Mouse (Mus musculus) hindbrain, embryonic 12.5 days (tissue): ENCODE measurements at regions not wholly inside any gene's neighbourhood (a gene's known extent, or its start where the extent isn't known, plus 50 kb on each side); places are given as distances from the start of the nearest gene placed in this dataset.

Experiments
- ATAC-seq: fragments of 200-750 bp; cut with Nextera tagmentation; 2 replicates; pipeline ENCODE4 v1.8.0; 2017; ENCODE audit warnings: moderate TSS enrichment; ENCODE audit not compliant: low FRiP score
- H3K27ac ChIP-seq: fragments of 300-500 bp; sonication (generic); 2 replicates; pipeline ENCODE4 v1.5.1; 2016; ENCODE audit warnings: mild to moderate bottlenecking
- H3K27me3 ChIP-seq: fragments of 300-500 bp; sonication (generic); 2 replicates; pipeline ENCODE4 v1.6.1; 2016; ENCODE audit warnings: mild to moderate bottlenecking
- H3K36me3 ChIP-seq: fragments of 300-500 bp; sonication (generic); 2 replicates; pipeline ENCODE4 v1.6.1; 2016; ENCODE audit warnings: mild to moderate bottlenecking
- H3K4me1 ChIP-seq: fragments of 300-500 bp; sonication (generic); 2 replicates; pipeline ENCODE4 v1.6.1; 2016
- H3K4me2 ChIP-seq: fragments of 300-500 bp; sonication (generic); replicated peaks from 2 replicates; pipeline ENCODE4 v1.6.1; 2016; ENCODE audit warnings: mild to moderate bottlenecking
- H3K4me3 ChIP-seq: fragments of 300-500 bp; sonication (generic); 2 replicates; pipeline ENCODE4 v1.5.1; 2016; ENCODE audit warnings: mild to moderate bottlenecking
- H3K9ac ChIP-seq: fragments of 300-500 bp; sonication (generic); 2 replicates; pipeline ENCODE4 v1.6.1; 2016; ENCODE audit warnings: mild to moderate bottlenecking, moderate library complexity
- H3K9me3 ChIP-seq: fragments of 300-500 bp; sonication (generic); replicated peaks from 2 replicates; pipeline ENCODE4 v1.6.1; 2016; ENCODE audit warnings: mild to moderate bottlenecking
- WGBS: fragments of 180-500 bp; shearing (Covaris S2); methylation state at CpG from one replicate; pipeline ENCODE4 v1.1.7; 2016; 5-methylcytosine and 5-hydroxymethylcytosine counted together

DNA sequence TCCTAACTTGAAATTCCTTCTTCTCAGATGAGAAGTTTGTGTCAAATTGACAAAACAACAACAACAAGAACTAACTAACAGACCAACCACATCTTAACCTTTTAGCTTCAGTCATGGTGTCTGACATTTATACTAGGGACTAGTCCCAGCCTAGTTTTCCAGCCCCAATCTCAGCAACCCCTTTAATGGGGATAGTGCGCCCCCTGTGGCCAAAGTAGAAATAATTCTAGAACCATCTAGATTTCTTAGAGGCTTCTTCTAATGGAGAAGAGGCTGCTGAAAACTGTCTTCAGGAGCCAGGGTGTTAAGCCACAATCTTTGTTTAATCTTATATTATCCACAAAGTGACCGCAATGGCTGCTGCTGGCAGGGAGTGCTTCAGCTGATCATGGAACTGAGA is 659.5 kb upstream of the Kdm8 start:
- no peak overlapping the region for H3K4me2 ChIP-seq
- WGBS, result 74% methylated on average over 2 of the region's 2 CpGs
- ATAC-seq, result no peak
- no peak overlapping the region for H3K9ac ChIP-seq
- H3K36me3 ChIP-seq, result no peaks in the 10 kb centered on the region
- no peaks in the 10 kb centered on the region for H3K4me1 ChIP-seq
- no peaks in the 10 kb centered on the region for H3K27me3 ChIP-seq
- no peak overlapping the region for H3K4me3 ChIP-seq
- peaks cover 8% of the 10 kb centered on the region; the same call in 1 of the 2 replicates for H3K9me3 ChIP-seq
- H3K27ac ChIP-seq, result no peak overlapping the region

DNA sequence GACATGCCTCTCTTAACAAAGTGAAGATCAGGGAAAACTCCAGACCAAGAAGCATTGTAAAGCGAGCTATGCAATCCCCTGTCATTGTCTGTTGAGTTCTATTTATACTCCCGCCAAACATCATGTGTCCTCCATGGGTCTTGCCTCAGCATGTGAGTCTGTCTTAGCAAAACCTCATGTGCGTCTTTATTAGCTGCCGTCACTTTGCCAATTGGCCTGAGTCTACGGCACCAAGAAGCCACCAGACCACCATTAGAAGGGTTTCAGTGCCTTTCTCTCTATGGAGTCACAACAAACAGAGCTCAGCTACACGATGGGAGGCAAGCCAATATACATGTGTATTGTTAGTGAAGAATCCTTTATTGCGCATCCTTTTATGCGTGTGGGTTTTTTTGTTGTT is 658.6 kb upstream of the Kdm8 start:
- WGBS, result 93% methylated on average over 8 of the region's 8 CpGs
- Histone ChIP-seq H3K36me3 (no peaks in the 10 kb centered on the region), H3K9me3 (peaks cover 8% of the 10 kb centered on the region; the same call in 1 of the 2 replicates), H3K4me2 (no peak overlapping the region), H3K4me1 (no peaks in the 10 kb centered on the region), H3K27me3 (no peaks in the 10 kb centered on the region), H3K4me3 (no peak overlapping the region), H3K27ac (no peak overlapping the region), H3K9ac (no peak overlapping the region)
- ATAC-seq, result no peak

DNA sequence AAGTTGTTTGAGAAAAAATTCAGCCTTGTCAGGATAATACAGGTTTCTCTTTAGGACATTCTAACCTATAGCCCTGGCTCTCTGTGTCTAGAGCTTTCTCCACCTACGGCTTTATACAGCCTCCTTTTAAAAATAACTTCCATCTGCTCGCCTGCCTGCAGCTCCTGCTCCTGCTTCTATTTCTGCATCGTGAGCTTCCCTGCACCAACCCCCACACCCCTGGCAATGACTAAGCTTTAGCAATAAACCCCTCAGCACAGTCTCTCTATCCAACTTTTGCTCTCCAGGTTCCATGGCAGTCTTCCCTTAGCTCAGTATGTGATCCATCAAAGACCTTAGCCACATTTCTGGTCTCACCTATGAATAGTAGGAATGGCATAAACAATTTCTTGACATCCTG is 655.7 kb upstream of the Kdm8 start:
- no peak for ATAC-seq
- Histone ChIP-seq H3K36me3 (no peaks in the 10 kb centered on the region), H3K27ac (no peak overlapping the region), H3K27me3 (no peaks in the 10 kb centered on the region), H3K4me2 (no peak overlapping the region), H3K9me3 (peaks cover 4% of the 10 kb centered on the region; the same call in 1 of the 2 replicates), H3K4me3 (no peak overlapping the region), H3K9ac (no peak overlapping the region), H3K4me1 (no peaks in the 10 kb centered on the region)
- 75% methylated on average over 3 of the region's 3 CpGs for WGBS

DNA sequence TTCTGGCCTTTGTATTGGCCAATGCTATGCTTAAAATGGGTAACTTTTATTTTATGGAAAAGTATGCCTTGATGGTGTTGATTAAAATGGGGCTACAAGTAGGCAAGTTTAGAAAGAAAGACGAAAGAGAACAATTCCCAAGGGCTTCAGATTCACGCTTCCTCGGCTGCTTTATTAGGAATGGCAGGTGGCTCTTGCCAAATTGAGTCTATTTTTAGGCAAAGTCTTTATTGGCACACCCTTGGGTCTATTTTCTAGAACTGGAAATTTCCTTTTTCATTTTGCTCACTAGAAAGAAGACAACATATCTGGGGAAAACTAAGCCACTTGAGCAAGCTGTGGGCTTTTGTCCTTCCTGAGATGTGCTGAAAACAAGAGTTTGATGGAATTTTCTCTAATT is 641.4 kb upstream of the Kdm8 start:
- ATAC-seq, result no peak
- no peaks in the 10 kb centered on the region for H3K36me3 ChIP-seq
- no peak overlapping the region for H3K9ac ChIP-seq
- H3K9me3 ChIP-seq, result no peaks in the 10 kb centered on the region
- H3K27ac ChIP-seq, result no peak overlapping the region
- no peak overlapping the region for H3K4me3 ChIP-seq
- H3K4me1 ChIP-seq, result no peaks in the 10 kb centered on the region
- H3K27me3 ChIP-seq, result no peaks in the 10 kb centered on the region
- whole genome bisulfite sequencing, result 74% methylated on average over 3 of the region's 3 CpGs
- no peak overlapping the region for H3K4me2 ChIP-seq

DNA sequence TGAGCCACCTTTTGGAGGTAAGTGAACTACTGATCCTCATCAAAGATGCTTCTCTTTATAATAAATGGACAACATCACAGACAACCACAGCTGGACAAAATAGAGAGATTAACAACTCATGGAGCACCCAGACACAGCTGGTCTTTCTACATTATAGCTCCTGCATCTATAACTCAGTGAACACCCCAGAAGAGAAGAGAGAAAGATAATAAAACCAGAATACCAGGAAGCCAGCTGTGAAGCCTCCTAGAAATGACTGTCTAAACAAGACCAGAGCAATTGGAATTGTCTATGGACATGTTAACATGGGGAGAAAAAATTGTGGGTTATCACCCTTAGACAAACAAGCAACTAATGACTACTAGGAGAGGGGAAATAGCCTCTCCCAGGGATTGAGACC is 609.8 kb upstream of the Kdm8 start:
- H3K9me3 ChIP-seq, result 0 out of 2 replicates have a peak, but pooled peaks cover 3% of the 10 kb centered on the region
- H3K4me3 ChIP-seq, result no peak overlapping the region
- H3K27ac ChIP-seq, result no peak overlapping the region
- no peak overlapping the region for H3K9ac ChIP-seq
- no peaks in the 10 kb centered on the region for H3K27me3 ChIP-seq
- no peak overlapping the region for H3K4me2 ChIP-seq
- no peak for ATAC-seq
- no peaks in the 10 kb centered on the region for H3K4me1 ChIP-seq
- no peaks in the 10 kb centered on the region for H3K36me3 ChIP-seq

DNA sequence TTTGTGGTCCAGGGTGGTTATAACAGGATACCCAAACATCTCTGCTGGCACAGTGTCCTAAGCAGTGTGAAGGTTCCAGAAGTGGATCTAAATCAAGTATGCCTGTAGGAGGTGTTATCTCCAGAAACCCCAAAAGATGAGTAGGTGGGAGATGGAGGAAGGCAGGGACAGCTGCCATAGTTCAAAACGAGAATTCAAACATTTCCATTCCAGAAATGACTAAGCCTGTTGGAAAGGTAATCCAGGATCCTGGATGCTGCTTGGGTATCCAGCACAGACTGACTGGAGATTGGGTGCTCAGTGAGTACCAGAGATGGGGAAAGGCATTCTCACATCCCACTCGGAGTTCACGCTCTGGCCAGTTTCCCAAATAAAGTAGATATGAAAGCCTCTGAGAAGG is 607.9 kb upstream of the Kdm8 start:
- Histone ChIP-seq H3K9me3 (0 out of 2 replicates have a peak, but pooled peaks cover 3% of the 10 kb centered on the region), H3K9ac (no peak overlapping the region), H3K27ac (no peak overlapping the region), H3K4me2 (no peak overlapping the region), H3K4me3 (no peak overlapping the region), H3K4me1 (no peaks in the 10 kb centered on the region), H3K36me3 (no peaks in the 10 kb centered on the region), H3K27me3 (no peaks in the 10 kb centered on the region)
- 90% methylated on average over 3 of the region's 3 CpGs for WGBS
- ATAC-seq, result no peak

DNA sequence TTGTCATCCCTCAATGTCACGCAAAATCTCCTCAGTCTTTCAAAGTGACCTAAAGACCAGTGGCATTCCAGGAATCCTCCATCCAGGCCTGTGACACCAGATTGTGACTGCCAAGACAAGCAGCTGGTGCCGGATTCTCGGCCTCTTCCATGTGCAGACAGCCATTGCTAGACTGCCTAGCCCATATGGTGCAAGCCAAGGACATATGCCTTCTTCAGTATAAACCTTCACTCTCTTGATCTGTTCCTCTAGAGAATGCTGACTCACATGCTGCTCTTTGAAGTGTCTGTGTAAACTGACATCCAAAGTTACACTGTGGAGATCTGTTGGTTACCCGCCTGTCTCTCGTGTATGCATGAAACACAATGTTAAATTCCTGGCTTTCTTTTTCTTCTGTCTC is 589.4 kb upstream of the Kdm8 start:
- 83% methylated on average over 5 of the region's 5 CpGs for WGBS

DNA sequence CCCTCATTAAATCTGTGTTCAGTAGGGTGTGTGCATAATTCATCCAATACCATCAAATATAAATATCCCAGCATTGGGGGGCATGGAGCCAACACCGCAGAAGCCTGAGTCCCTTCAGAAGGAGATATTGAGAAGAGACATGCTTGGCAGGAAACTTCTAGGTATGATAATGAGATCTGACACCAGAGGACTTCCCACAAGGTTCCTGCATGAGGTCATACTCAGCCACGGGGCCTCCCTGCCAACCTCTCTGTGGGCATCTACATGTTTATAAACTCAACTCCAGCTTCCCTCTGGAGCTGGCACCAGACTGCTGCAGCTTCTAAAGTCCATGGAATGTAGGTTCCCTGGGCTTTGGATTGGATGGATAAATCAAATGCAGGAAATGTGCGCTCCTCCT is 587.4 kb upstream of the Kdm8 start:
- H3K4me1 ChIP-seq, result no peaks in the 10 kb centered on the region
- H3K4me3 ChIP-seq, result no peak overlapping the region
- H3K36me3 ChIP-seq, result no peaks in the 10 kb centered on the region
- H3K27ac ChIP-seq, result no peak overlapping the region
- H3K27me3 ChIP-seq, result no peaks in the 10 kb centered on the region
- 84% methylated on average over 3 of the region's 3 CpGs for WGBS
- no peak for ATAC-seq
- peaks cover 3% of the 10 kb centered on the region; the same call in 1 of the 2 replicates for H3K9me3 ChIP-seq
- H3K4me2 ChIP-seq, result no peak overlapping the region
- H3K9ac ChIP-seq, result no peak overlapping the region

More for the DNA sequence above, 589.4 kb upstream of the Kdm8 start:
- no peaks in the 10 kb centered on the region for H3K4me1 ChIP-seq
- no peaks in the 10 kb centered on the region for H3K9me3 ChIP-seq
- no peak overlapping the region for H3K4me2 ChIP-seq
- H3K27ac ChIP-seq, result no peak overlapping the region
- no peak overlapping the region for H3K9ac ChIP-seq
- H3K36me3 ChIP-seq, result no peaks in the 10 kb centered on the region
- no peak for ATAC-seq
- no peaks in the 10 kb centered on the region for H3K27me3 ChIP-seq
- no peak overlapping the region for H3K4me3 ChIP-seq

DNA sequence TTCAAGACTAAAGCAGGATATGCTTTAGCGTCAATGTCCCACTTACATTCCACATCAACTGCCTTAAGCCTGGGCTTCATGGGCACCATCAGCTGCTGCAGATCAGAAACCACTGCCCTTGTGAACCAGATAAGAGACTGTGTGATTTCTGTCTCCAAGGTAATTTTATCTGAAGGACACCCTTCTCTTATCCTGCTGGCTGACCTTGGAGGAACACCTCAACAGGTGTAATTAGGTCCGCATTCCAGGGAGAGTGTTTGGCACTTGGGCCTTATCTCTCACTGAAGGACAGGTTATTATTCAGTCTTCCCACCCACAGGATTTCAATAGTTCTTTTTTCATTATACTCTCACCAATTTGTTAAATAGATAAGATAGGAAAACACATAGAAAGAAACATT is 583.1 kb upstream of the Kdm8 start:
- Histone ChIP-seq H3K27ac (no peak overlapping the region), H3K4me1 (no peaks in the 10 kb centered on the region), H3K27me3 (no peaks in the 10 kb centered on the region), H3K36me3 (no peaks in the 10 kb centered on the region), H3K9me3 (peaks cover 10% of the 10 kb centered on the region), H3K4me3 (no peak overlapping the region), H3K4me2 (no peak overlapping the region), H3K9ac (no peak overlapping the region)
- WGBS, result 91% methylated on average over 2 of the region's 2 CpGs
- no peak for ATAC-seq

DNA sequence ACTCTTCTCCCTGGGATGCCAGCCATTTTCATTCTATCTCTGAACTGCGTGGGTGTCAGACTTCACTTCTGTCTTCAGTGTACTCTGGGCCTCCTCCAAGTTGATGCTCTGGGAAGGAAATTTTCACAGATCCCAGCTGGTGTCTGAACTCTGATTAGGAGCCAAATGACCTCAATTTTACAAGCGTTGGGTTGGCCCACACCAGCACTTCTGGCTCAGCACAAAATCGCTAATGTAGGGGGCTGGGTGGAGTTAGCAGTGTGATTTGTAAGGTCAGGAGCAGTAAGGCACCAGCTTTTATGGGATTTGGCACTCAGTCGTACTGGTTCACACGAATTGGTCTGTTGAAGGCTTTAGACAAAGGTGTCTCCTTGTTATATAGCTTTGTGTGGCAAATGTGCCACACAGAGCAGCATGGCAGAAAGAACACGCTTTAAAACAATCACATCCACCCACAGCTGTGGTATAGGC is 576.3 kb upstream of the Kdm8 start:
- no peaks in the 10 kb centered on the region for H3K9me3 ChIP-seq
- no peaks in the 10 kb centered on the region for H3K36me3 ChIP-seq
- no peak overlapping the region for H3K4me2 ChIP-seq
- ATAC-seq, result no peak
- H3K4me1 ChIP-seq, result no peaks in the 10 kb centered on the region
- no peak overlapping the region for H3K27ac ChIP-seq
- 52% methylated on average over 6 of the region's 6 CpGs for WGBS
- H3K4me3 ChIP-seq, result no peak overlapping the region
- no peak overlapping the region for H3K9ac ChIP-seq
- H3K27me3 ChIP-seq, result no peaks in the 10 kb centered on the region

DNA sequence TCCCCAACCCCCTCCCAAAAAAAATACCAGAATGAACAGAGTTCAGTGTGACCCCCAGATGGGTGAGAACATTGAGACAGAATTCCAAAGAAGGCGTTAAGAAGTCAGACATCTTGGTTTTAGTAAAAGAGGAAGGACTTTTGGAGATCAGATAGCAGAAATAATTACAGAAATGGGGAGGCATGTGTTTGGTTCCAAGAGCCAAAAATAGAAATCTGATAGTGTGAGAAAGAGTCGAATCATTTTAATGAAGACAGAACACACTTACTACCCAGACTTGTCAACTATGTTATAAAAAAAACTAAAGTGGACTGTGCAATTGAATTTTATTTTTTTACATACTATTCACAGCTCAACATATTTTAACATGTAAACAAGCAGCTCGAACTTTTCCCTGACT is 575.9 kb upstream of the Kdm8 start:
- 78% methylated on average over 3 of the region's 3 CpGs for WGBS
- ATAC-seq, result no peak
- Histone ChIP-seq H3K36me3 (no peaks in the 10 kb centered on the region), H3K4me3 (no peak overlapping the region), H3K27me3 (no peaks in the 10 kb centered on the region), H3K9me3 (no peaks in the 10 kb centered on the region), H3K4me1 (no peaks in the 10 kb centered on the region), H3K9ac (no peak overlapping the region), H3K4me2 (no peak overlapping the region), H3K27ac (no peak overlapping the region)

DNA sequence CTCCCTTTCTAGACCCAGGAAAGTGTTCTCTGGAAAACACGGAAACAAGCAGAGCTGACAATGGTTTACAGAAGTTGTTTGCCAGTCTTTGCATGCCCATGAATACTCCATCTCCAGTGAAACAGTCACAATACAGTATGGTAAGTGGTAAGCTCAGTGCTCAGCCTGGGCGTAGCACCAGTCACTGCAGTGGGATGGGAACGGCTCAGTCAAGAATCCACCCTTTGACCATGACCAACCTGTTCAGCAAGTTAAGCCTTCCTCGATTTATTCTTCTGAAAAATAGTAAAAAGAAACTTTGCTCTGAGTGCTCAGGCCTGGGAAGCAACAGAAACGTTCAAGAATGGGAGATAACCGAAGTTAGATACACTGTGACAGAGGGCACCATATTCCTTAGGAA is 563.7 kb upstream of the Kdm8 start:
- Histone ChIP-seq H3K4me3 (no peak overlapping the region), H3K4me1 (no peaks in the 10 kb centered on the region), H3K4me2 (no peak overlapping the region), H3K9me3 (no peaks in the 10 kb centered on the region), H3K27me3 (no peaks in the 10 kb centered on the region), H3K27ac (no peak overlapping the region), H3K36me3 (no peaks in the 10 kb centered on the region), H3K9ac (no peak overlapping the region)
- WGBS, result 90% methylated on average over 6 of the region's 6 CpGs
- ATAC-seq, result no peak

DNA sequence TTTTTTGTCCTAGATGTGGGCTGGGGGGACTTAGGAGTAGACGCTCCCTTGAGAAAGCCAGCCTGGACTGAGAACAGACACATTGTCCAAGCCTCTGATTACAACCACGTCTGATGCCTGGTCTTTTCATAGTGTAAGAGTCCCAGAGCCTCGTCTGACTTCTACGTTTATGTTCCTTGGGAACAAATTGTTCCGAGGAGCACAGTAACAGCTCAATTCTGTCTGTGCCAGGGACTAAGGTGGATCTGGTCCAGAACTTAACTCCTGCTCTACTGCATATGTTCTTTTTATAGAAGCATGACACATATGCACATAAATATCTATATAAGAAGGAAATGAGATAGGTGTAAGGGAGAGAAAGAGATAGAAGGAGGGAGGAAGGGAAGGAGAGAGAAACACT is 537.2 kb upstream of the Kdm8 start:
- 65% methylated on average over 5 of the region's 5 CpGs for WGBS
- Histone ChIP-seq H3K4me3 (no peak overlapping the region), H3K9ac (no peak overlapping the region), H3K27ac (no peak overlapping the region), H3K4me2 (no peak overlapping the region), H3K4me1 (no peaks in the 10 kb centered on the region), H3K27me3 (no peaks in the 10 kb centered on the region), H3K36me3 (no peaks in the 10 kb centered on the region), H3K9me3 (0 out of 2 replicates have a peak, but pooled peaks cover 2% of the 10 kb centered on the region)
- no peak for ATAC-seq
